Mouse (Mus musculus) midbrain, embryonic 14.5 days (tissue): ENCODE results near the gene Erbb3. TPM values are rescaled to one million over a fixed set of nuclear protein-coding genes. Genes with fewer than 3 reads are reported as not detected.

ENCODE experiments used
- ATAC-seq: fragments of 200-750 bp; cut with Nextera tagmentation; 2 replicates; pipeline ENCODE4 v1.8.0; 2017; ENCODE audit warnings: moderate number of reproducible peaks, moderate library complexity; ENCODE audit not compliant: low FRiP score, low TSS enrichment
- DNase-seq: peaks from one replicate; pipeline ENCODE4 v3.0.0-alpha.2; 2015
- H3K27ac ChIP-seq: fragments of 300-500 bp; sonication (generic); replicated peaks from 2 replicates; pipeline ENCODE4 v1.5.1; 2014; ENCODE audit warnings: mild to moderate bottlenecking, low read depth, low read length, moderate library complexity
- H3K27me3 ChIP-seq: fragments of 300-500 bp; sonication (generic); 2 replicates; pipeline ENCODE4 v1.6.1; 2014; ENCODE audit warnings: low read length, control low read depth, mixed read lengths; ENCODE audit not compliant: control insufficient read depth, insufficient read depth
- H3K36me3 ChIP-seq: fragments of 300-500 bp; sonication (generic); 2 replicates; pipeline ENCODE4 v1.6.1; 2014; ENCODE audit warnings: low read length, control low read depth; ENCODE audit not compliant: control insufficient read depth, insufficient read depth
- H3K4me1 ChIP-seq: fragments of 300-500 bp; sonication (generic); 2 replicates; pipeline ENCODE4 v1.6.1; 2014; ENCODE audit warnings: mild to moderate bottlenecking, antibody characterized with exemption, low read length, control low read depth; ENCODE audit not compliant: control insufficient read depth, insufficient read depth
- H3K4me2 ChIP-seq: fragments of 300-500 bp; sonication (generic); 2 replicates; pipeline ENCODE4 v1.6.1; 2014; ENCODE audit warnings: mild to moderate bottlenecking, low read length, moderate library complexity
- H3K4me3 ChIP-seq: fragments of 300-500 bp; sonication (generic); replicated peaks from 2 replicates; pipeline ENCODE4 v1.5.1; 2014; ENCODE audit warnings: low read depth, low read length
- H3K9ac ChIP-seq: fragments of 300-500 bp; sonication (generic); replicated peaks from 2 replicates; pipeline ENCODE4 v1.6.1; 2014; ENCODE audit warnings: mild to moderate bottlenecking, low read length, moderate library complexity
- H3K9me3 ChIP-seq: fragments of 300-500 bp; sonication (generic); 2 replicates; pipeline ENCODE4 v1.6.1; 2016; ENCODE audit warnings: low read length, control low read depth, mixed read lengths; ENCODE audit not compliant: control insufficient read depth
- WGBS: fragments of 180-500 bp; shearing (Covaris S2); extraction: QIAGEN DNeasy Blood & Tissue Kit; methylation state at CpG from one replicate; pipeline ENCODE4 v1.1.7; 2014; 5-methylcytosine and 5-hydroxymethylcytosine counted together
- polyA plus RNA-seq: library from polyadenylated mRNA; unstranded; fragments of >200 nt; fragmentation: Nextera tagmentation; extraction: Ambion mirVana; gene quantifications from 2 replicates; pipeline ENCODE4 v1.2.1, GENCODE M21; 2014

Gene Erbb3
- polyA plus RNA-seq, 1 experiment from 2014 or later: 0.47 TPM

- no peak overlapping the region for H3K27ac ChIP-seq
- H3K27me3 ChIP-seq: no peaks in the 10 kb centered on the region
- WGBS: 78% methylated on average over 2 of the region's 2 CpGs
Observed at GRCm38 (mm10) chr10:128535206-128535605, 54.2 kb downstream of the Erbb3 start.

GRCm38 (mm10) chr10:128526366-128527356 lies 62.8 kb downstream of the Erbb3 start:
- Histone ChIP-seq H3K36me3 (no peaks in the 10 kb centered on the region), H3K9me3 (no peaks in the 10 kb centered on the region), H3K9ac (no peak overlapping the region; the same call in 1 of the 2 replicates), H3K27ac (no peak overlapping the region), H3K4me3 (peak overlapping the region; percentile 58), H3K27me3 (peaks cover 10% of the 10 kb centered on the region; the same call in 1 of the 2 replicates), H3K4me1 (peaks cover 6% of the 10 kb centered on the region), H3K4me2 (peak overlapping the region; percentile 100)
- 28% methylated on average over 28 of the region's 28 CpGs for WGBS
- ATAC-seq: no peak
- no peak for DNase-seq

More at GRCm38 (mm10) chr10:128535206-128535605, 54.2 kb downstream of the Erbb3 start:
- ATAC-seq (no peak), DNase-seq (no peak)
- no peak overlapping the region for H3K4me2 ChIP-seq
- H3K9ac ChIP-seq: no peak overlapping the region
- H3K9me3 ChIP-seq: no peaks in the 10 kb centered on the region
- H3K4me1 ChIP-seq: 0 out of 2 replicates have a peak, but pooled peaks cover 3% of the 10 kb centered on the region
- no peaks in the 10 kb centered on the region for H3K36me3 ChIP-seq
- no peak overlapping the region for H3K4me3 ChIP-seq

- peak within 1 kb of the TSS; percentile 100 for H3K4me2 ChIP-seq
- no peaks in the 10 kb centered on the region for H3K9me3 ChIP-seq
- peak within 1 kb of the TSS; percentile 71 for H3K9ac ChIP-seq
- H3K27me3 ChIP-seq: peaks cover 10% of the 10 kb centered on the region; the same call in 1 of the 2 replicates
- H3K27ac ChIP-seq: peak within 1 kb of the TSS; percentile 45; the same call in 1 of the 2 replicates
- DNase-seq: peak; percentile 93
- peak within 1 kb of the TSS; percentile 58 for H3K4me3 ChIP-seq
- peak; percentile 92 for ATAC-seq
- H3K4me1 ChIP-seq: peaks cover 6% of the 10 kb centered on the region
- under 1% methylated on average over 37 of the region's 37 CpGs for WGBS
- H3K36me3 ChIP-seq: no peaks in the 10 kb centered on the region
Observed at GRCm38 (mm10) chr10:128525671-128526308, 63.7 kb downstream of the Erbb3 start, which contains the start of gene Esyt1. TSS of gene Esyt1 (minus strand) at chr10:128525871.

- Histone ChIP-seq H3K27ac (peak overlapping the region; percentile 45; the same call in 1 of the 2 replicates), H3K27me3 (peaks cover 10% of the 10 kb centered on the region; the same call in 1 of the 2 replicates), H3K9me3 (no peaks in the 10 kb centered on the region), H3K4me1 (peaks cover 6% of the 10 kb centered on the region), H3K36me3 (no peaks in the 10 kb centered on the region), H3K9ac (peak overlapping the region; percentile 71), H3K4me3 (peak overlapping the region; percentile 58), H3K4me2 (peak overlapping the region; percentile 100)
- WGBS: under 1% methylated on average over 58 of the region's 58 CpGs
- DNase-seq (peak; percentile 76), ATAC-seq (peak; percentile 41)
Observed at GRCm38 (mm10) chr10:128524732-128525662, 64.5 kb downstream of the Erbb3 start.

- Histone ChIP-seq H3K9me3 (no peaks in the 10 kb centered on the region), H3K36me3 (no peaks in the 10 kb centered on the region), H3K27me3 (peaks cover 10% of the 10 kb centered on the region; the same call in 1 of the 2 replicates), H3K4me1 (peaks cover 6% of the 10 kb centered on the region), H3K4me2 (peak overlapping the region; percentile 100), H3K27ac (no peak overlapping the region), H3K9ac (peak overlapping the region; percentile 71), H3K4me3 (peak overlapping the region; percentile 58)
- peak; percentile 25 for DNase-seq
- ATAC-seq: no peak
- WGBS: 6% methylated on average over 11 of the region's 11 CpGs
Observed at GRCm38 (mm10) chr10:128524111-128524731, 65.2 kb downstream of the Erbb3 start.

- WGBS: 76% methylated on average over 6 of the region's 6 CpGs
Observed at GRCm38 (mm10) chr10:128522351-128522750, 67.1 kb downstream of the Erbb3 start.

GRCm38 (mm10) chr10:128520591-128520990 lies 68.9 kb downstream of the Erbb3 start:
- no peak overlapping the region for H3K27ac ChIP-seq
- no peak for DNase-seq
- H3K4me1 ChIP-seq: peaks cover 3% of the 10 kb centered on the region; the same call in 1 of the 2 replicates
- no peak overlapping the region for H3K4me3 ChIP-seq
- ATAC-seq: no peak
- WGBS: 88% methylated on average over 16 of the region's 16 CpGs
- H3K9ac ChIP-seq: no peak overlapping the region
- H3K36me3 ChIP-seq: no peaks in the 10 kb centered on the region
- H3K4me2 ChIP-seq: no peak overlapping the region
- no peaks in the 10 kb centered on the region for H3K9me3 ChIP-seq
- H3K27me3 ChIP-seq: peaks cover 15% of the 10 kb centered on the region; the same call in 1 of the 2 replicates

More at GRCm38 (mm10) chr10:128522351-128522750, 67.1 kb downstream of the Erbb3 start:
- ATAC-seq (no peak), DNase-seq (no peak)
- Histone ChIP-seq H3K36me3 (no peaks in the 10 kb centered on the region), H3K9me3 (no peaks in the 10 kb centered on the region), H3K4me2 (no peak overlapping the region), H3K9ac (no peak overlapping the region), H3K4me3 (no peak overlapping the region), H3K4me1 (peaks cover 6% of the 10 kb centered on the region), H3K27me3 (peaks cover 10% of the 10 kb centered on the region; the same call in 1 of the 2 replicates), H3K27ac (no peak overlapping the region)
